Comparison of ENCODE assay signal across 8 mouse cellular contexts in genomic region chr11:72466694-72467507, GRCm38 (mm10). TPM values are rescaled to one million over a fixed set of nuclear protein-coding genes. Genes with fewer than 3 reads are reported as not detected.
A peak's percentile ranks its signal among the peaks of the same experiment; 100 is the strongest.
DNase-seq lines count a peak whose midpoint lies in the region; ATAC-seq lines count a peak whose summit lies in the region.

No protein-coding gene starts in this region.

- H3K27me3 ChIP-seq in embryonic facial prominence, embryonic 13.5 days: no peaks in the 10 kb centered on the region
- no peaks in the 10 kb centered on the region for H3K27me3 ChIP-seq in intestine, embryonic 16.5 days (replicated peaks; ENCODE audit: control insufficient read depth, insufficient read depth, low read length)
- H3K27me3 ChIP-seq in midbrain, embryonic 15.5 days (replicated peaks): no peaks in the 10 kb centered on the region

- peak; percentile 58 for DNase-seq in layer of hippocampus, adult 9-11 months
- DNase-seq in layer of hippocampus, postnatal 25 days (ENCODE audit: extremely low spot score in 1 of 2, low spot score in 1 of 2): no peak
- no peak for DNase-seq in left cerebral cortex, postnatal 4 days
- no peak for DNase-seq in adrenal gland, adult 18-20 months (ENCODE audit: low spot score in 2 of 2)
- no peak for DNase-seq in cerebellum, adult 9-10 months

- no peak overlapping the region for H3K9ac ChIP-seq in embryonic facial prominence, embryonic 13.5 days
- H3K9ac ChIP-seq in intestine, embryonic 16.5 days (ENCODE audit: low read depth, low read length): peak overlapping the region; percentile 33
- no peak overlapping the region for H3K9ac ChIP-seq in midbrain, embryonic 15.5 days

- peaks cover 29% of the 10 kb centered on the region for H3K4me1 ChIP-seq in embryonic facial prominence, embryonic 13.5 days
- peaks cover 33% of the 10 kb centered on the region for H3K4me1 ChIP-seq in intestine, embryonic 16.5 days (ENCODE audit: control insufficient read depth, insufficient read depth, low read length)
- H3K4me1 ChIP-seq in midbrain, embryonic 15.5 days: no peaks in the 10 kb centered on the region

- no peaks in the 10 kb centered on the region for H3K9me3 ChIP-seq in embryonic facial prominence, embryonic 13.5 days
- no peaks in the 10 kb centered on the region for H3K9me3 ChIP-seq in intestine, embryonic 16.5 days (ENCODE audit: control insufficient read depth, low read length)
- H3K9me3 ChIP-seq in midbrain, embryonic 15.5 days: no peaks in the 10 kb centered on the region

- no peak overlapping the region for H3K4me3 ChIP-seq in embryonic facial prominence, embryonic 13.5 days
- no peak overlapping the region for H3K4me3 ChIP-seq in intestine, embryonic 16.5 days (ENCODE audit: low read length)
- no peak overlapping the region for H3K4me3 ChIP-seq in midbrain, embryonic 15.5 days

- intact Hi-C loops in left cerebral cortex, postnatal 4 days (cut with DNase I): no loop called here

- H3K4me2 ChIP-seq in embryonic facial prominence, embryonic 13.5 days: peak overlapping the region; percentile 2; the same call in 1 of the 2 replicates
- H3K4me2 ChIP-seq in intestine, embryonic 16.5 days (ENCODE audit: low read depth, low read length): peak overlapping the region; percentile 30; the same call in 1 of the 2 replicates
- no peak overlapping the region for H3K4me2 ChIP-seq in midbrain, embryonic 15.5 days

- H3K36me3 ChIP-seq in embryonic facial prominence, embryonic 13.5 days: no peaks in the 10 kb centered on the region
- no peaks in the 10 kb centered on the region for H3K36me3 ChIP-seq in intestine, embryonic 16.5 days (ENCODE audit: control insufficient read depth, insufficient read depth, low read length)
- H3K36me3 ChIP-seq in midbrain, embryonic 15.5 days (replicated peaks): no peaks in the 10 kb centered on the region

- peak overlapping the region; percentile 55; the same call in 1 of the 2 replicates for H3K27ac ChIP-seq in embryonic facial prominence, embryonic 13.5 days
- peak overlapping the region; percentile 83 for H3K27ac ChIP-seq in intestine, embryonic 16.5 days (ENCODE audit: low read length)
- peak overlapping the region; percentile 49 for H3K27ac ChIP-seq in midbrain, embryonic 15.5 days

- ATAC-seq in embryonic facial prominence, embryonic 13.5 days (ENCODE audit: insufficient number of reproducible peaks, insufficient read depth, low FRiP score, low TSS enrichment, low read depth): no peak
- peak; percentile 85 for ATAC-seq in intestine, embryonic 16.5 days
- no peak for ATAC-seq in midbrain, embryonic 15.5 days (replicated peaks)

- 32% methylated on average over 11 of the region's 11 CpGs for WGBS in embryonic facial prominence, embryonic 13.5 days
- 14% methylated on average over 11 of the region's 11 CpGs for WGBS in intestine, embryonic 16.5 days
- WGBS in midbrain, embryonic 15.5 days: 63% methylated on average over 11 of the region's 11 CpGs

RNA-seq across cellular contexts. Expression of gene Spns2, which starts 22.8 kb away (rescaled TPM):
- total RNA-seq in layer of hippocampus, postnatal 25 days (2021): 10 to 100 TPM; 95.8 to 97.0 TPM
- 2.7 and 3.0 TPM in 2 replicates for polyA plus RNA-seq in embryonic facial prominence, embryonic 13.5 days (2015; fragmentation: Nextera tagmentation; extraction: Ambion mirVana)
- 5.9 and 7.5 TPM in 2 replicates for polyA plus RNA-seq in intestine, embryonic 16.5 days (2015; fragmentation: Nextera tagmentation; extraction: Ambion mirVana)
- polyA plus RNA-seq in midbrain, embryonic 15.5 days (2015; fragmentation: Nextera tagmentation; extraction: Ambion mirVana): 10.7 and 11.6 TPM in 2 replicates
- 10 to 100 TPM; 36.5 to 37.0 TPM for total RNA-seq in left cerebral cortex, postnatal 4 days (2021)
- total RNA-seq in adrenal gland, adult 18-20 months (2021): 1 to 10 TPM; 2.7 to 3.7 TPM

RNA-seq across cellular contexts. Expression of gene Mybbp1a, which starts 25.7 kb away (rescaled TPM):
- 10 to 100 TPM; 48.3 to 54.0 TPM for total RNA-seq in layer of hippocampus, postnatal 25 days (2021)
- 162 and 174 TPM in 2 replicates for polyA plus RNA-seq in embryonic facial prominence, embryonic 13.5 days (2015; fragmentation: Nextera tagmentation; extraction: Ambion mirVana)
- 119 and 141 TPM in 2 replicates for polyA plus RNA-seq in intestine, embryonic 16.5 days (2015; fragmentation: Nextera tagmentation; extraction: Ambion mirVana)
- 67.5 and 69.4 TPM in 2 replicates for polyA plus RNA-seq in midbrain, embryonic 15.5 days (2015; fragmentation: Nextera tagmentation; extraction: Ambion mirVana)
- total RNA-seq in left cerebral cortex, postnatal 4 days (2021): 10 to 100 TPM; 68.3 to 77.3 TPM
- total RNA-seq in adrenal gland, adult 18-20 months (2021): 10 to 100 TPM; 75.1 to 86.3 TPM

RNA-seq across cellular contexts. Expression of gene Ggt6, which starts 31.6 kb away (rescaled TPM):
- total RNA-seq in layer of hippocampus, postnatal 25 days (2021): under 1 TPM in 1 of 2 experiments, not detected in 1; 0.20 TPM
- polyA plus RNA-seq in embryonic facial prominence, embryonic 13.5 days (2015; fragmentation: Nextera tagmentation; extraction: Ambion mirVana): 1.1 and 1.3 TPM in 2 replicates
- polyA plus RNA-seq in intestine, embryonic 16.5 days (2015; fragmentation: Nextera tagmentation; extraction: Ambion mirVana): 19.2 and 21.2 TPM in 2 replicates
- polyA plus RNA-seq in midbrain, embryonic 15.5 days (2015; fragmentation: Nextera tagmentation; extraction: Ambion mirVana): not detected in 2 replicates
- total RNA-seq in left cerebral cortex, postnatal 4 days (2021): not detected
- total RNA-seq in adrenal gland, adult 18-20 months (2021): 1 to 10 TPM in 1 of 2 experiments, under 1 TPM in 1; 0.80 to 3.4 TPM

RNA-seq across cellular contexts. Expression of gene Smtnl2, which starts 55.4 kb away (rescaled TPM):
- total RNA-seq in layer of hippocampus, postnatal 25 days (2021): 1 to 10 TPM; 2.0 to 3.0 TPM
- polyA plus RNA-seq in embryonic facial prominence, embryonic 13.5 days (2015; fragmentation: Nextera tagmentation; extraction: Ambion mirVana): 25.1 and 26.7 TPM in 2 replicates
- polyA plus RNA-seq in intestine, embryonic 16.5 days (2015; fragmentation: Nextera tagmentation; extraction: Ambion mirVana): 27.3 and 28.9 TPM in 2 replicates
- 8.1 and 9.3 TPM in 2 replicates for polyA plus RNA-seq in midbrain, embryonic 15.5 days (2015; fragmentation: Nextera tagmentation; extraction: Ambion mirVana)
- total RNA-seq in left cerebral cortex, postnatal 4 days (2021): 1 to 10 TPM; 9.6 to 9.9 TPM
- 1 to 10 TPM; 1.3 to 2.6 TPM for total RNA-seq in adrenal gland, adult 18-20 months (2021)

Comparison
In these comparisons a context has a peak if more than half of its experiments do, and no peak if none do; other contexts are left out.
1. RNA of gene Spns2, which starts 22.8 kb away (total RNA-seq): 95.8 to 97.0 TPM in layer of hippocampus, postnatal 25 days and 36.5 to 37.0 TPM in left cerebral cortex, postnatal 4 days; 2.7 to 3.7 TPM in adrenal gland, adult 18-20 months; every median in the first group is over 4 times any median in the second.
2. Peak in every context shown above with its lines, with median percentiles within 50 percentile points of each other: H3K27ac ChIP-seq.